Mouse (Mus musculus) adrenal gland, postnatal 4 days (tissue): ENCODE measurements around the gene Zkscan16. TPM values are rescaled to one million over a fixed set of nuclear protein-coding genes. Genes with fewer than 3 reads are reported as not detected.

Source experiments
- DNase-seq, 2 experiments: peaks; one replicate each; pipeline ENCODE4 v3.0.0; 2021 to 2022; ENCODE audit warnings: low spot score in 2 of 2, mixed read lengths in 2 of 2
- long read RNA-seq, 2 experiments: library from polyadenylated mRNA; stranded (forward); transcript quantifications; one replicate each; pipeline ENCODE4 v2.0.0; 2021
- total RNA-seq, 2 experiments: library from RNA; stranded (reverse); gene quantifications; 2 replicates each; pipeline ENCODE4 v1.2.3; 2021

Gene Zkscan16
- total RNA-seq: 1 to 10 TPM; 3.1 to 4.3 TPM
- long read RNA-seq, experiment 1: 0 reads
- long read RNA-seq, experiment 2, partial matches to known transcripts: 0 of 3 reads
- long read RNA-seq, experiment 2, other reads (novel, unspliced or antisense): 3 of 3 reads

- peak; percentile 74 to 79 for DNase-seq
Observed at GRCm38 (mm10) chr4:58943420-58944205, at the start of gene Zkscan16. Zkscan16 (plus strand) TSS chr4:58943628.

DNA sequence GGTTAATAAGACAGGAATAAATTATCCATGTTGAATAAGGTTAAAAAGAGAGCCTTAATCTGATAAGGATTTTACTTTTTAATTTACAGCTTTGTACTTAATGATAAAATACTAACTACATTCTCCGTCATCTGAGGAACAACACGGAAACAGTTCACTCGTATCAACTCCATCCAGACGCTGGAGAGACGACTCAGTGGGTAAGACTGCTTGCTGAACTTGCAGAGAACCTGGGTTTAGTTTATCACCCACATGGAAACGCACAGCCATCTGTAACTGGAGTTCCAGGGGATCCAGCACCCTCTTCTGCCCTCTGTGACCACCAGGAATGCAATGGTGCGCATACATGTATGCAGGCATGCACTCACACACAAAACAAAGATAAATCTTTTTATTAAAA lies 49.0 kb upstream of the Zkscan16 start:
- DNase-seq: no peak

DNA sequence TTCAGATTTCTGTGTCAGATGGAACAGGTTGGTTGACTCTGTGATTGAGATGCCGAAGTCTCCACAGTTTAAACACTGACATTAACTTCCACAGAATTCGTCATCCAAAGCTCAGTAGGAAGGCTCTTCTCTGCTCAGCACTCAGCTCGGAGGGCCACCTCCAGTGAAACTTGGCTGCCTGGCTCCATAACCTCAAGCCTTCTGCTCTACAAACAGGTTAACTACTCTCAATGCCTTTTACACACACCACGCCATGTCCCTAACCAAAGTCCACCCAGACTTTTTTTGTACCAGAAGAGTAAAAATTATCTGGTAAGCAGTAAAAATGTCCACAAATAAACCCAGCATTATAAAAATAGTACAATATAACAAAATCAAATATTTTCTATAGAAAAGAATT lies 46.0 kb upstream of the Zkscan16 start:
- DNase-seq: no peak

- no peak for DNase-seq
Observed at GRCm38 (mm10) chr4:58898318-58898717, 45.1 kb upstream of the Zkscan16 start.

- DNase-seq: no peak
Observed at GRCm38 (mm10) chr4:58907453-58907852, 36.0 kb upstream of the Zkscan16 start.

DNA sequence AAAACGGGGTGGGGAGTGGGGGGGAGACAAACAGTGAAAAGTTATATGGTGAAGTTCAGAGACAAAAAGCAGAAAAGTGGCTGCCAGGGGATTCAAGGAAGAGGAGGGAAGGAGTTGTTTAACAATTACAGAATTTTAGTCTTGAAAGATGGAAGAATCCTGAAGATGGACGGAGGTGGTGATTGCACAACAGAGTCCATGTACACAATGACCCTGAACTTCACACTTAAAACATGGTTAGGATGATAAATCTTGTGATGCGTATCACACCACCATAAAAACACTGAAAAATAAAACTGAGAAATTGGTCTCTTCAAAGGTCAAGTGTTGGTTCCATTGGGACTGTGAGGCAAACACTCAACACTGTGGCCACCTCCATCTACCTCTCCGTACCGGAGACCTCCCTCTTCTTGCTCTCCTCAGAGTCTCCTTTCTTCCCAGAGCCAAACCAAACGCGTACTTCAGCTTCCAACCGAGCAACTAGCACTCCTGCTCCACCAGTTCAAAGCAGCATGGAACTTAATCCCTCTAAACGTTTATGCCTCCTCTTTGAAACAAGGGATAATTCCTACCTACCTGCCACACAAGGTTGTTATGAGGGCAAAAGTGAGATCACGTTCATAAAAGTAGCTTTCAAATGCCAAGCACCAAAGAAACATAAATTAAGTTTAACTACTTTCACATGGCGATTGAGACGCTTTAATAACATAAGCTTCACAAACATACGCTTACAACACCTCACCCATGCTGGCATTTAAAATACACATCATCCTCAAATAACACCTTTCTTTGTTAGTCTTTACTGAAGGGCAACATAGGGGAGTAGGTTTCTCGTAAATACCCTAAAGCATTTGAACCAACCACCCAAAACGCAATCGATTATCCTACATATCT lies 33.0 kb upstream of the Zkscan16 start:
- DNase-seq: no peak

DNA sequence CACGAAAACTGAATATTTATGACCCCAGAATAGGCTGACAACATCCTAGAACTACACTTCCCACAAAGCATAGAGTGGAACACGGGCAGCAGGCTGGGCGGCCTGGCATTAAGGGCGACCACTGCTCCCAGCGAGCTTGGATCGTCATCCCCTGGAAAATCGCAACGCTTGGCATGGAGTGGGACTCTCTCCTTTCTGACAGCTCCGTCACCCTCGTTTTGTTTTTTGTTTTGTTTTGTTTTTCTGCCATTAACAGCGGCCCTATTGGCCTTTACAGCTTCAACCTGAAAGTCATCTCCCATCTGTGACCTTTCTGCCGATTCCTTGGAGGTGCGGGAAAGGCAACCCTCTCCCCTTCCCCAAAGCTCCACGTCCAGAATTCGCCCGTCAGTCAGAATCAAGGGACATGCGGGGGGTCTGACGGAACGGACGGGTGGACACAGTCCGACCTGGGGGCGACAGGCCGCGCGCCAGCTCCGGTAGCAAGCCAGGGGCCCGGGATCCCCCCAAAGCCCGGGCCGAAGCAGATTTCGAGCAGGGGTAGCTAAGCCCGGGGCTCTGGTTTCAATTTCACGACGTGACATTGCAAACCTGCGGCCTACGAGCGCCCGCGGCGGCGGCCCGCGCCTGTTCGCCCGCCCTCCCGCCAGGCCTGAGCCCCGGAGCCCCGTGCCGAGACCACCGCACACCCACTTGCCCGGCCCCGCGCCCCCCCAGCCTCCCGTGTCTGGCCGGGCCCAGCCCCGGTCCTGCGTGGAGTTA lies 32.2 kb upstream of the Zkscan16 start:
- peak; percentile 36 to 40 for DNase-seq

GRCm38 (mm10) chr4:58911831-58912628 lies 31.4 kb upstream of the Zkscan16 start:
- peak; percentile 20 to 47 for DNase-seq

DNA sequence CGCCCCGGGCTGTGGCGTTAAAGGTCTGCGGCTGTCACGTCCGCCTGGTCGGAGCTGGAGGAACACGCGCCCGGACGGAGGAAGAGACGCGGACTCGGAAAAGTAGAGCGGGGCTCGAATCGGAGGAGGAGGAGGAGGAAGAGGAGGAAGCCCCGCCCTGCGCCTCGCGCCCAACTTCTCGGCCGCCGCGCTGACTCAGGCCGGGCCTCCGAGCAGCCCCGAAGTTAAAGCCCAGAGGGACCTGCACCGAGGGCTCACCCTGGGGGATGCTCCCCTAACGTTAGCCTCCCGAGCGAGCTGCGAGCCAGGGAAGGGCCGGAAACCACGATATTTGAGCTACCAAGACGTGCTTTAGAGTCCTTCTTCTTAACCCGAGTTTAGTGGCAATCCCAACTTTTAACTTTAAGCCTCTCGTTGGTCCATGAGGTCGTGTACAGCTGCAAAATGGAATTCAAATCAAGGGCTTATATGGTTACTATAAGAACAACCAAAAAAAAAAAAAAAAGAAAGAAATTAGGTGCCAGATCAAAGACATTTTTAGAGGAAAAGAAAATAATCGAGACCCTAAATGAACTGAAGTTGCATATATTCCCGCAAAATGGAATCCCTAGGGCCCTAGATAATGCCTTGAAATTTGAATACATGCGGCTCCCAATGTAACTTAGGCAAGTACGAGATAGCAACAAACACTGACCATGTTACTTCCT lies 30.6 kb upstream of the Zkscan16 start, which contains the start of gene Ecpas:
Ecpas (minus strand) TSS at position 121 of the 707 bp plus-strand sequence.
- peak; percentile 60 to 69 for DNase-seq

- DNase-seq: no peak
Observed at GRCm38 (mm10) chr4:58913336-58914026, 29.9 kb upstream of the Zkscan16 start.

GRCm38 (mm10) chr4:58915081-58915826 lies 28.2 kb upstream of the Zkscan16 start:
- DNase-seq: no peak

DNA sequence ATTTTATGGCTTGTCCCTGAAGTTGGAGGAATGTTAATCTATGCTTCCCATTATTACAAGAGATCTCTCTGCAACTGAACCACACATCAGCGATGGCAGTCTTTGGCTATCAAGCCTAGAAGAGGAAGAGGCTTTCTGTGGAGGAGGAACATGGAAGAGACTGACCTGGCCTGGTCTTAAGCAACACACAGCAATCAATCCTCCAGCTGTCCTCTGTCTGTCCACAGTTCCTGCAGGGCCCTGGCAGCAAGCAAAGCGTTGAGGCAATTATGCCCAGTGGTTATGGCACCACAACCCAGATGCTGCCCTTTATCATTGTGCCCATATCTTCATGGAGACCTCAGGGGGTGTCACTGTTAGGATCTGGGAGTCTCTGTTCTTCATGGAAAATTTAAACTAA lies 19.5 kb upstream of the Zkscan16 start:
- no peak for DNase-seq

DNA sequence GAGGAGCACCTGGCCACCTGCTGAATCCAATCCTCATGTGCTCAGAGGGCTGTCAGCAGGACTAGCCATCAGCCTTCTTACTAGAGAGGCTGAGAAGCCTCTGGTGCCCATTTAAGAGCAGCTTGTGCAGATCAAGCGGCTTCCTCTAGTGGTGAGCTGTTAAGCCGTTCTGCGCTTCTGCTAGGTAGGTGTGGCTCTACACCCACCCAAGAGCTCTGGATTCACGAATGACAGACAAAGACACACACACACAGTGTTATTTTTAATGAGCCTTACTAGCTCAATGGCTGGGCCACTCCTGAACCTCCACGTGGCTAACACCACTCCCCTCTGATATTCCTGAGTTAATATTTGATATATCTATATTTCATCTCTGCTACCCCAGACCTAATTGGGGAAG lies 17.8 kb upstream of the Zkscan16 start:
- no peak for DNase-seq

DNA sequence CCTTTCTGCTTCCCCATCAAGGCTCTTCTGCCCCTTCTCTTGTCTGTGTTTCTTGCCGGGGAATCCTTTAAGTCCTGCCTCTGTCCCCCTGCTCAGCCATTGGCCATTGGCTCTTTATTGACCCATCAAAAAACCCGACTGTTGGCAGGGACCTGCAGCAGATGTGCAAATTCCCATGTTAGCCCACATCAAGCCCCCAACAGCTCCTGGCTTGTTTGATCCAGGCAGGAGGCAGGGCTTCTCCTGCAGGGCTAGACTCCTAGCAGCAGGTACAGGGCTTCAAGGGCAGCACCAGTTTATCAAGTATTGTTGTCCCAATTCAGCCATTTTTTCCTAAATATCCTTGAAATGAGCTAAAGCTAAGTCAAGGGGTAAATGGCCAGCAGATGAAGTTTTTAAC lies 17.3 kb upstream of the Zkscan16 start:
- DNase-seq: no peak

DNA sequence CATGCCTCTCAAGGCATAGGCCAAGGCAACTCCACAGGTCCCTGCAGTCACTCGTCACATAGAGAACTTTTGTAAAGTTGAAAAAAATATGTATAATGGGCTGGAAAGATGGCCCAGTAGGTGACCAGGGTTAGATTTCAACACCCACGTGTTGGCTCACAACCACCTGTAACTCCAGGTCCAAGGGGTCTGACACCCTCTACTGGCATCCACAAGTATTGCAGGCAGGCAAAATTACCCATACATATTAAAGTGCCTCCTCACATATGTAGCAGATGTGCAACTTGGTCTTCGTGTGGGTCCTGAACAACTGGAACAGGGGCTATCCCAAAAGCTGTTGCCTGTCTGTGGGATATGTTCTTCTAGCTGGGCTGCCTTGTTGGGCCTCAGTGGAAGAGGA lies 15.8 kb upstream of the Zkscan16 start:
- DNase-seq: no peak

DNA sequence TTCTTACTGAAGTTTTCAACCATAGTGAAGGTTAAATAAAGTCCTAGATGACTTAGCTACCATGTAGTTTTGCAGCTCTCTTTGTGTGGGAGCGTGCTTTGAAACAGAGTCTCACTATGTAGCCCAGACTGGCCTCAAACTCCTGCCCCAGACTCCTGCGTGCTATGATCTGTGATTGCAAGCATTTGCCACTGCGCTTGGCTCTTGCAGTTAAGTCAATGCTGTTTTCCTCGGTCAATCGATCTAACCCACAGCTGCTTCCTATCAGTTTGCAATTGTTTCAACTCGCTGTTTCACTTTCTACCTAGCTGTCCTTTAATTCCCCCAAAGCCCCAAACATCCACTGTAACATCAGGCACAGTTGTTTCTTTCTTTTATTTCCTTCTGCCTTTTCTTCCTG lies 10.9 kb upstream of the Zkscan16 start:
- no peak for DNase-seq

GRCm38 (mm10) chr4:58934308-58934707 lies 9.1 kb upstream of the Zkscan16 start:
- no peak for DNase-seq

DNA sequence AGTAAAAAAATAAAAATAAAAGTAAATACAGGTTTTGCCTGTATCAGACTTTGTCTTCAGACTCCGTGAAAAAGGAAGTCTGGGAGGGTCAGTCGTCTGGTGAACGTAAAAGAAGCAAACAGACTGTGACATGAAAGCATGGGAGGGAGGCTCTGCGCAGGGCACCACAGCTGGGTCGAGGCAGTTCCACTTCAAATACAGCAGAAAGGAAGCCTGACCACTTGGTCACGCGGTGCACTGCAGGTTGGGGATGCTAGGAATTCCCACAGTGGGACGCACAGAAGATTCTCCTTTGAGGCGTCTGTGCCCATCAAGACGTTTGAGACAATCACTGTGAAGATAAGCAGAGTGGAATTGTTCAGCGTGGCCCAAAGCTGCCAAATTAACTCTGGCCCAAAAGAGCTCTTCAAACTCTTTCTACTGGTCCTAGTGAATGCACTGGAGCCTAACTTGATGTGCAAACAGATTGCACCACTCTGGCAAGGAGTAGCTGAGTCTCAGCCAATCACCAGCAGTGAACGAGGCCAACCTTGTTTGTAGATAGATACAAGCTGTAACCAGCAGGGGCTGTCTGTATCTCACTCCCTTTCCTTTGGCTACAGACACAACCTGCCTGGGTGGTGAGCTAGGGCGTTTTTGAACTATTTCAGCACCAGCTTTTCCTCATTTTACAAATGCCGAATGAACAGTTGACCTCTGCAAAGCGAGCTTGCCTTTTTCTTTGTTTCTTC lies 8.5 kb upstream of the Zkscan16 start:
- DNase-seq: no peak
